Mouse (Mus musculus): ENCODE results near the gene Ddx17. TPM values are rescaled to one million over a fixed set of nuclear protein-coding genes. Genes with fewer than 3 reads are reported as not detected.
A peak's percentile ranks its signal among the peaks of the same experiment; 100 is the strongest.

The Ddx17 gene
- total RNA-seq (2021): 100 to 1,000 TPM; 446 to 452 TPM

- peak; percentile 99 for DNase-seq
- intact Hi-C loops (cut with DNase I): loop anchor here (10.0 kb wide), 1 partner anchor 58 kb away; the partner anchor contains the start of gene Dmc1
These were observed at the start of gene Ddx17 for GRCm38 (mm10) chr15:79546410-79547288. Gene Ddx17 (minus strand): TSS chr15:79546741.

GRCm38 (mm10) chr15:79581581-79581980 is 35.0 kb upstream of the Ddx17 start:
- no peak for DNase-seq
- intact Hi-C loops (cut with DNase I): no loop called here

GRCm38 (mm10) chr15:79577671-79578426 is 31.3 kb upstream of the Ddx17 start:
- no peak for DNase-seq
- intact Hi-C loops (cut with DNase I): no loop called here

- no peak for DNase-seq
- intact Hi-C loops (cut with DNase I): no loop called here
These were observed 30.4 kb upstream of the Ddx17 start for GRCm38 (mm10) chr15:79576947-79577346.

GRCm38 (mm10) chr15:79575543-79576222 is 29.1 kb upstream of the Ddx17 start:
- intact Hi-C loops (cut with DNase I): no loop called here
- no peak for DNase-seq

- intact Hi-C loops (cut with DNase I): no loop called here
- DNase-seq: no peak
These were observed 15.9 kb upstream of the Ddx17 start for GRCm38 (mm10) chr15:79562417-79562816.

- DNase-seq: no peak
- intact Hi-C loops (cut with DNase I): no loop called here
These were observed 13.1 kb upstream of the Ddx17 start for GRCm38 (mm10) chr15:79559649-79560048.

- intact Hi-C loops (cut with DNase I): no loop called here
- DNase-seq: no peak
These were observed 6.0 kb upstream of the Ddx17 start for GRCm38 (mm10) chr15:79552566-79552965.

- DNase-seq: no peak
- intact Hi-C loops (cut with DNase I): loop anchor here (10.0 kb wide), 1 partner anchor 57 kb away; the partner anchor contains the start of gene Dmc1
These were observed 1.7 kb upstream of the Ddx17 start for GRCm38 (mm10) chr15:79548226-79548625.

- DNase-seq: no peak
- intact Hi-C loops (cut with DNase I): loop anchor here (10.0 kb wide), 1 partner anchor 57 kb away; the partner anchor contains the start of gene Dmc1
These were observed 814 bp upstream of the Ddx17 start for GRCm38 (mm10) chr15:79547289-79547820.

GRCm38 (mm10) chr15:79545921-79546399 is 581 bp downstream of the Ddx17 start:
- intact Hi-C loops (cut with DNase I): loop anchor here (10.0 kb wide), 1 partner anchor 59 kb away; the partner anchor contains the start of gene Dmc1

GRCm38 (mm10) chr15:79545496-79545895 is 1.0 kb downstream of the Ddx17 start:
- intact Hi-C loops (cut with DNase I): loop anchor here (10.0 kb wide), 1 partner anchor 59 kb away; the partner anchor contains the start of gene Dmc1
- no peak for DNase-seq

More at GRCm38 (mm10) chr15:79545921-79546399, 581 bp downstream of the Ddx17 start:
- peak; percentile 77 for DNase-seq

- no peak for DNase-seq
- intact Hi-C loops (cut with DNase I): loop anchor here (10.0 kb wide), 1 partner anchor 61 kb away; the partner anchor contains the start of gene Dmc1
These were observed 2.6 kb downstream of the Ddx17 start for GRCm38 (mm10) chr15:79543968-79544367.

GRCm38 (mm10) chr15:79533796-79534195 is 12.7 kb downstream of the Ddx17 start:
- intact Hi-C loops (cut with DNase I): no loop called here

GRCm38 (mm10) chr15:79529935-79530334 is 16.6 kb downstream of the Ddx17 start:
- no peak for DNase-seq
- intact Hi-C loops (cut with DNase I): no loop called here

More at GRCm38 (mm10) chr15:79533796-79534195, 12.7 kb downstream of the Ddx17 start:
- DNase-seq: no peak

GRCm38 (mm10) chr15:79527991-79528639 is 18.4 kb downstream of the Ddx17 start:
- intact Hi-C loops (cut with DNase I): no loop called here
- DNase-seq: no peak

GRCm38 (mm10) chr15:79527192-79527591 is 19.3 kb downstream of the Ddx17 start:
- intact Hi-C loops (cut with DNase I): no loop called here
- no peak for DNase-seq

- intact Hi-C loops (cut with DNase I): no loop called here
These were observed 20.4 kb downstream of the Ddx17 start for GRCm38 (mm10) chr15:79525979-79526768.

GRCm38 (mm10) chr15:79525564-79525963 is 21.0 kb downstream of the Ddx17 start:
- intact Hi-C loops (cut with DNase I): no loop called here
- no peak for DNase-seq

More at GRCm38 (mm10) chr15:79525979-79526768, 20.4 kb downstream of the Ddx17 start:
- DNase-seq: no peak
